Mouse (Mus musculus) liver, postnatal 0 days (tissue): ENCODE results near the gene Twf2. TPM values are rescaled to one million over a fixed set of nuclear protein-coding genes. Genes with fewer than 3 reads are reported as not detected.

Experiments
- ATAC-seq: fragments of 200-750 bp; cut with Nextera tagmentation; 2 replicates; pipeline ENCODE4 v1.8.0; 2017; ENCODE audit warnings: mild to moderate bottlenecking, moderate library complexity
- DNase-seq: peaks from one replicate; pipeline ENCODE4 v3.0.0-alpha.2; 2016
- H3K27ac ChIP-seq: fragments of 300-500 bp; sonication (generic); 2 replicates; pipeline ENCODE4 v1.5.1; 2014; ENCODE audit warnings: antibody characterized with exemption, moderate library complexity, mild to moderate bottlenecking, low read depth
- H3K27me3 ChIP-seq: fragments of 300-500 bp; sonication (generic); 2 replicates; pipeline ENCODE4 v1.6.1; 2014; ENCODE audit warnings: low read length, control low read depth, mixed read lengths; ENCODE audit not compliant: insufficient read depth
- H3K36me3 ChIP-seq: fragments of 300-500 bp; sonication (generic); replicated peaks from 2 replicates; pipeline ENCODE4 v1.6.1; 2014; ENCODE audit warnings: mild to moderate bottlenecking, control low read depth, low read length, moderate library complexity, mixed read lengths; ENCODE audit not compliant: insufficient read depth
- H3K4me1 ChIP-seq: fragments of 300-500 bp; sonication (generic); 2 replicates; pipeline ENCODE4 v1.6.1; 2014; ENCODE audit warnings: antibody characterized with exemption, mild to moderate bottlenecking, control low read depth; ENCODE audit not compliant: insufficient read depth
- H3K4me2 ChIP-seq: fragments of 300-500 bp; sonication (generic); 2 replicates; pipeline ENCODE4 v1.6.1; 2014; ENCODE audit warnings: low read depth, mild to moderate bottlenecking, low read length, moderate library complexity, mixed read lengths
- H3K4me3 ChIP-seq: fragments of 300-500 bp; sonication (generic); 2 replicates; pipeline ENCODE4 v1.5.1; 2014; ENCODE audit warnings: low read depth, low read length
- H3K9ac ChIP-seq: fragments of 300-500 bp; sonication (generic); replicated peaks from 2 replicates; pipeline ENCODE4 v1.6.1; 2014; ENCODE audit warnings: mild to moderate bottlenecking, moderate library complexity
- H3K9me3 ChIP-seq: fragments of 300-500 bp; sonication (generic); 2 replicates; pipeline ENCODE4 v1.6.1; 2016; ENCODE audit warnings: mild to moderate bottlenecking, control low read depth, low read length, mixed read lengths
- CTCF ChIP-seq: sonication (generic); IDR thresholded peaks from 2 replicates; pipeline ENCODE4 v1.5.1; 2016; ENCODE audit warnings: antibody characterized with exemption, low read depth
- EP300 ChIP-seq: IDR thresholded peaks from 2 replicates; pipeline ENCODE4 v1.6.1; 2016; ENCODE audit warnings: antibody characterized with exemption, low read depth, mild to moderate bottlenecking
- WGBS: fragments of 180-500 bp; shearing (Covaris S2); extraction: QIAGEN DNeasy Blood & Tissue Kit; methylation state at CpG from one replicate; pipeline ENCODE4 v1.1.7; 2014; ENCODE audit not compliant: insufficient replicate concordance; 5-methylcytosine and 5-hydroxymethylcytosine counted together
- polyA plus RNA-seq: library from polyadenylated mRNA; unstranded; fragments of >200 nt; fragmentation: Nextera tagmentation; extraction: Ambion mirVana; gene quantifications from 2 replicates; pipeline ENCODE4 v1.2.1, GENCODE M21; 2015

The Twf2 gene
- polyA plus RNA-seq, 1 experiment from 2014 or later, result 23.0 TPM

DNA sequence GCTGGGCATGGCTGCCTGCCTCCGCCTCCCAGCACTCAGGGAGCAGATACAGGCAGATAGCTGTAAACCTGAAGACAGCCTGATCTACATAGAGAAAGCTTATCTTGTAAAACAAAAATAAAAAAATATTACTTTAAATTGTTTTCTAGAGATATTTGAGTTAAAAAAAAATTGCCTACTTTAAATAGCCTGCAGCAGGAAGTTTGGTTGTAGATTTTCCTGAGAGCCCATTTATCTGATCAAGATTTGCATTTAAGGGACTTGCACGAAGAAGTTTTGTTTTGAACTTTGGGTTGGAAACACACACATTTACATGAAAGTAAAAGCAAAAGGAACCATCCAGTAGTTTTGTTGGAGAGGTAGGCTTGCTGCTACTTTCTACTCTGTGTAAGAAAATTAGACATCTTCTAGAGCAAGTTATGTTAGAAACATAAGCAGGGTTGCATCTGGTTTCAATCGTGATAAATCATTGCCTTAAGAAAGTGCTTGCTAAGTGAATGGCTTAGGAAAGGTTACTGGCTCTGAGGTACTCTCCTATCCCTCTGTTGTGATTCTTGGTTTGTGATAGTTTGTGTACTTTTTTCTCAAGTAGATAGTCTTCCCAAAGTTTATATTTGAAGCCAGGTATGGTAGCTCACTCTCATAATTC, 27.2 kb upstream of the Twf2 start:
- no peak for ATAC-seq
- DNase-seq, result no peak
- H3K27ac ChIP-seq, result no peak overlapping the region
- peaks cover 29% of the 10 kb centered on the region for H3K4me1 ChIP-seq
- H3K9me3 ChIP-seq, result no peaks in the 10 kb centered on the region
- no peak overlapping the region for H3K4me2 ChIP-seq
- no peak overlapping the region; the same call in 1 of the 2 replicates for H3K9ac ChIP-seq
- 53% methylated on average over 3 of the region's 3 CpGs for WGBS
- H3K4me3 ChIP-seq, result no peak overlapping the region
- peaks cover 51% of the 10 kb centered on the region for H3K36me3 ChIP-seq
- H3K27me3 ChIP-seq, result no peaks in the 10 kb centered on the region
- TF ChIP-seq EP300, result no peak

- 84% methylated on average over 5 of the region's 5 CpGs for WGBS
- TF ChIP-seq EP300 (no peak), CTCF (no peak)
- peaks cover 62% of the 10 kb centered on the region for H3K36me3 ChIP-seq
- no peak overlapping the region for H3K27ac ChIP-seq
- H3K4me1 ChIP-seq, result peaks cover 29% of the 10 kb centered on the region
- no peak overlapping the region for H3K9ac ChIP-seq
- no peak overlapping the region for H3K4me2 ChIP-seq
- no peaks in the 10 kb centered on the region for H3K9me3 ChIP-seq
- ATAC-seq (no peak), DNase-seq (no peak)
- no peaks in the 10 kb centered on the region for H3K27me3 ChIP-seq
- no peak overlapping the region for H3K4me3 ChIP-seq
Measured at GRCm38 (mm10) chr9:106176769-106177168, 26.1 kb upstream of the Twf2 start.

GRCm38 (mm10) chr9:106177799-106178198, 25.1 kb upstream of the Twf2 start:
- Histone ChIP-seq H3K4me3 (no peak overlapping the region), H3K27me3 (no peaks in the 10 kb centered on the region), H3K9ac (no peak overlapping the region), H3K4me1 (peaks cover 25% of the 10 kb centered on the region), H3K4me2 (no peak overlapping the region), H3K9me3 (no peaks in the 10 kb centered on the region), H3K27ac (no peak overlapping the region), H3K36me3 (peaks cover 72% of the 10 kb centered on the region)
- ATAC-seq (no peak), DNase-seq (no peak)
- 85% methylated on average over 6 of the region's 6 CpGs for WGBS
- no peak for TF ChIP-seq EP300
- no peak for TF ChIP-seq CTCF

- no peak for TF ChIP-seq EP300
- no peak for TF ChIP-seq CTCF
- DNase-seq, result no peak
- no peak for ATAC-seq
- H3K4me3 ChIP-seq, result no peak overlapping the region
- peaks cover 14% of the 10 kb centered on the region for H3K4me1 ChIP-seq
- WGBS, result 82% methylated on average over 2 of the region's 2 CpGs
- H3K9me3 ChIP-seq, result no peaks in the 10 kb centered on the region
- H3K4me2 ChIP-seq, result no peak overlapping the region
- no peaks in the 10 kb centered on the region for H3K27me3 ChIP-seq
- no peak overlapping the region for H3K27ac ChIP-seq
- H3K9ac ChIP-seq, result no peak overlapping the region
- H3K36me3 ChIP-seq, result peaks cover 87% of the 10 kb centered on the region
Measured at GRCm38 (mm10) chr9:106179454-106179853, 23.5 kb upstream of the Twf2 start.

- TF ChIP-seq EP300 (no peak), CTCF (no peak)
- no peaks in the 10 kb centered on the region for H3K9me3 ChIP-seq
- DNase-seq, result no peak
- WGBS, result 87% methylated on average over 3 of the region's 3 CpGs
- peaks cover 9% of the 10 kb centered on the region for H3K4me1 ChIP-seq
- H3K36me3 ChIP-seq, result peaks cover 92% of the 10 kb centered on the region
- no peak overlapping the region for H3K4me3 ChIP-seq
- H3K27me3 ChIP-seq, result no peaks in the 10 kb centered on the region
- no peak for ATAC-seq
- H3K27ac ChIP-seq, result no peak overlapping the region
- H3K4me2 ChIP-seq, result no peak overlapping the region
- H3K9ac ChIP-seq, result no peak overlapping the region
Measured at GRCm38 (mm10) chr9:106179964-106180363, 22.9 kb upstream of the Twf2 start.

- H3K4me2 ChIP-seq, result no peak overlapping the region
- no peak overlapping the region for H3K27ac ChIP-seq
- ATAC-seq (no peak), DNase-seq (no peak)
- no peaks in the 10 kb centered on the region for H3K9me3 ChIP-seq
- H3K36me3 ChIP-seq, result peaks cover 97% of the 10 kb centered on the region
- H3K27me3 ChIP-seq, result no peaks in the 10 kb centered on the region
- H3K4me3 ChIP-seq, result no peak overlapping the region
- TF ChIP-seq CTCF (no peak), EP300 (no peak)
- WGBS, result 84% methylated on average over 4 of the region's 4 CpGs
- H3K4me1 ChIP-seq, result no peaks in the 10 kb centered on the region
- no peak overlapping the region for H3K9ac ChIP-seq
Measured at GRCm38 (mm10) chr9:106182146-106182545, 20.8 kb upstream of the Twf2 start.
